Mouse (Mus musculus) G1E (cell line): ENCODE measurements around the gene Aagab. TPM values are rescaled to one million over a fixed set of nuclear protein-coding genes. Genes with fewer than 3 reads are reported as not detected.

Experiments used
- ATAC-seq: 2 replicates; pipeline ENCODE4 v1.8.0; 2016; ENCODE audit warnings: mild to moderate bottlenecking; ENCODE audit not compliant: insufficient number of reproducible peaks, poor library complexity, low FRiP score, severe bottlenecking; ENCODE audit errors: extremely low read depth
- DNase-seq: peaks from one replicate; pipeline ENCODE4 v3.0.0; 2012; ENCODE audit warnings: low spot score
- H3K27me3 ChIP-seq: 2 replicates; pipeline ENCODE4 v1.6.1; 2012; ENCODE audit warnings: mild to moderate bottlenecking, low read length, inconsistent platforms; ENCODE audit not compliant: insufficient read depth
- H3K36me3 ChIP-seq: replicated peaks from 2 replicates; pipeline ENCODE3; 2012; ENCODE audit warnings: mild to moderate bottlenecking, inconsistent platforms
- H3K4me1 ChIP-seq: 2 replicates; pipeline ENCODE4 v1.6.1; 2012; ENCODE audit warnings: low read depth, low read length, inconsistent platforms, mixed read lengths; ENCODE audit not compliant: insufficient read depth
- H3K4me3 ChIP-seq: 2 replicates; pipeline ENCODE4 v1.5.1; 2012; ENCODE audit warnings: low read depth, mild to moderate bottlenecking, inconsistent platforms, low read length, moderate library complexity, mixed read lengths
- H3K9me3 ChIP-seq: replicated peaks from 2 replicates; pipeline ENCODE4 v1.6.1; 2012; ENCODE audit warnings: inconsistent platforms
- CTCF ChIP-seq: IDR thresholded peaks from 2 replicates; pipeline ENCODE4 v1.5.1; 2012; ENCODE audit warnings: low read depth, low read length, inconsistent platforms, mixed read lengths
- GATA1 ChIP-seq: IDR thresholded peaks from 2 replicates; pipeline ENCODE4 v1.6.1; 2012; ENCODE audit warnings: borderline replicate concordance, low read length, inconsistent platforms, mixed read lengths
- GATA2 ChIP-seq: IDR thresholded peaks from 2 replicates; pipeline ENCODE4 v1.6.1; 2012; ENCODE audit warnings: low read depth, low read length, inconsistent platforms, borderline replicate concordance
- POLR2AphosphoS5 ChIP-seq: IDR thresholded peaks from 2 replicates; pipeline ENCODE4 v1.6.1; 2012; ENCODE audit warnings: low read depth, low read length, inconsistent platforms; ENCODE audit not compliant: insufficient replicate concordance
- TAL1 ChIP-seq: conservative IDR thresholded peaks from 2 replicates; pipeline ENCODE4 v1.6.1; 2012; ENCODE audit warnings: low read depth, low read length, inconsistent platforms, mixed read lengths
- polyA plus RNA-seq: library from polyadenylated mRNA; stranded (reverse); fragments of >175 nt; gene quantifications from 2 replicates; pipeline ENCODE4 v1.2.3, GENCODE M21; 2012
- total RNA-seq, 2 experiments: library from RNA; stranded (forward) in 1 of 2; stranded (reverse) in 1 of 2; fragments of 200-1000 nt in 1 of 2; fragments of >200 nt in 1 of 2; fragmentation: Nextera tagmentation in 1 of 2; gene quantifications; 2 replicates each; pipeline ENCODE4 v1.2.3; 2014 to 2017

Gene Aagab
- total and polyA plus RNA-seq, 3 experiments = 5.0 to 27.5 (median 16.9) TPM

DNA sequence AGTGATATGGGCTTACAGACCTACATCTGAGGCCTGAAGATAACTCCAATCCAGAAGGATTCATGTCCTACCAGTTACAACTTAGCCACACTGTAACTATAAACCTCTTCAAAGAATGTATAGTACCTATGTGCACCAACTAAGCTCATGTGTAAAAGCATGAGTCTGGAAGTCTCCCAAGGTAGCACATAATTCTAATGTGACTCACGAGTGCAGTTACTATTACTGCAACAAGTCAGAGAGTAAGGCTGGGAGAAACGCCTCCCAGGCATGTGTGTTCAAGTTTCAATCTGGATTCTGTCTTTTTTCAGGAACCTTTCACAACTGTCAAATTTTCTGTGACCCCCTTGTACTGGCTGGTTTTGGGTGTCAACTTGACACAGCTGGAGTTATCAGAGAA lies 22.4 kb upstream of the Aagab start:
- ATAC-seq (no peak), DNase-seq (no peak)
- H3K27me3 ChIP-seq = peaks cover 30% of the 10 kb centered on the region
- H3K4me3 ChIP-seq = no peak overlapping the region
- no peaks in the 10 kb centered on the region for H3K9me3 ChIP-seq
- TF ChIP-seq GATA1 (no peak), POLR2AphosphoS5 (no peak), CTCF (no peak), TAL1 (no peak), GATA2 (no peak)
- no peaks in the 10 kb centered on the region for H3K4me1 ChIP-seq
- H3K36me3 ChIP-seq = no peaks in the 10 kb centered on the region

DNA sequence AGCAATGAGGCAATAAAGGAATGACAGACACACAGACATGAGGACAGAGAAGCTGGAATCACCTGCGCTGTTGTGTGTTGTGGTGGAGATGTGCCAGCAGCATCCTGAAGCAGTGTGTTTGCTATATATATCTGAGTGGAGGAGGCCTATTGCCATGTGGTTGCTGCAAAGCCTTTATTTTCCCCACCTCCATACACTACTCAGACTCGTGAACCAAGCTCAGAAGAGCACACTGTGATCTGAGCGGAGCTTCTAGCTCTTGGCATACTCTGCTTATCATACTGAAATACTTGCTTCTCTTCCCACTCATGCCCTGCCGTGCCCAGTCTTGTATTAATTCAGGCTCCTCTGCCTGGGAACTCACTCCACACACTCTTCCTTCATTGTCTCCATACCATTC lies 20.7 kb upstream of the Aagab start:
- Histone ChIP-seq H3K36me3 (no peaks in the 10 kb centered on the region), H3K4me1 (no peaks in the 10 kb centered on the region), H3K9me3 (no peaks in the 10 kb centered on the region), H3K4me3 (no peak overlapping the region), H3K27me3 (peaks cover 32% of the 10 kb centered on the region)
- ATAC-seq (no peak), DNase-seq (no peak)
- TF ChIP-seq GATA2 (no peak), TAL1 (no peak), GATA1 (no peak), CTCF (no peak), POLR2AphosphoS5 (no peak)

DNA sequence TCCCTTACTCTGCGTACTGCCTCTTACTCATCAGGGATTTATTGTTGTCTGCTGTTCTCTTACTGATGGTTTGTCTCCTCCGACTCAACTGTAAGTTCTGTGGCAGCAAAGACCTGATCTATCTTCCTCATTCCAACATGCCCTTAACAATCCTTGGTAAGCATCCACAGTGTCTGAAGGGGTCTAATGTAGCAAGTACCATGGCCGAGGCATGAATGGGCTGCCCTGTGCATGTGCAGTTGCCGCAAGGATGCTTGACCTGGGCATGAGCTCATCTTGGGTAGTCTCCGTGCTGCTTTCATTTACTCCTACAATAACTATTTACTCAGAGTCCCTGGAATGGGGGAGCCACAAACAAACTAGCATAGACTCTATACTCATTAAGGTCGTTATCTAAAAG lies 17.2 kb upstream of the Aagab start:
- Histone ChIP-seq H3K4me1 (no peaks in the 10 kb centered on the region), H3K27me3 (peaks cover 25% of the 10 kb centered on the region), H3K9me3 (no peaks in the 10 kb centered on the region), H3K4me3 (no peak overlapping the region), H3K36me3 (no peaks in the 10 kb centered on the region)
- ATAC-seq (no peak), DNase-seq (no peak)
- TF ChIP-seq GATA2 (no peak), CTCF (no peak), POLR2AphosphoS5 (no peak), GATA1 (no peak), TAL1 (no peak)

DNA sequence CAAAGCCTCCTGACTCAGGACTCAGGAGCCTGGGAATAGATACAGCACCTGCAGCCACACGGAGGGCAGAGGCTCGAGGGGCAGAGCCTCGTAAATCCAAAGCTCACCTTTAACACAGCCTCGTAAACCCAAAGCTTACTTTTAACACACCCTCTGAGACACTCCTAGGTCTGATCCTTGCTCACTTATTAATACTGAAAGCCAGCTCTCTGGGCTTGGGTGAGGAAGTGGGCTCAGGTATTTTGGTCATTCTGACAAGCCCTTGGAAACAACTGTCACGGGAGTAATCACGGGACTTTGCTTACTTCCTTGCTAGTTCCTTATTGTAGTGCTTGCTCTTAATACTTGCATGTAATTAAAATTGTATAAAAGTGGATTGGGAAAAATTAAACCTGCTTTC lies 13.3 kb upstream of the Aagab start:
- no peaks in the 10 kb centered on the region for H3K36me3 ChIP-seq

DNA sequence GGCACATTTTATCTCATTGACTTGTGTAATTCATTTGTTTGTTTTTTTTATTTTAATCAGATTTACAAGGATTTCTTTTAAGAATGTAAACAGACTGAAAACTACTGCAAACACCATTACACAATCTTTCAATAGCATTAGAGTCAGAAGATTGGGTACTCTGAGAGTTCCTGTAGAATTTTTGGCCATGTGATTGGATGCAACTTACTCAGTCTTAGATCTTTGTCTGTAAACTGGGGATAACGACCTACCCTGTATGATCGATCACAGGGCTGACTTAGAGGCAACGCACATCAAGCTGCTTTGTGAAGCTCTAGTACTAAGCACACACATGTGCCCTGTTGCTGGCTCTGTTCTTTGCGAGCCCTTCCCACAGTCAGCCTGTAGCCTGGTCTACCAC lies 11.9 kb upstream of the Aagab start:
- Histone ChIP-seq H3K4me3 (no peak overlapping the region), H3K4me1 (peaks cover 3% of the 10 kb centered on the region; the same call in 1 of the 2 replicates), H3K27me3 (peaks cover 26% of the 10 kb centered on the region), H3K36me3 (no peaks in the 10 kb centered on the region), H3K9me3 (no peaks in the 10 kb centered on the region)
- TF ChIP-seq GATA2 = no peak
- TF ChIP-seq CTCF = no peak
- no peak for TF ChIP-seq GATA1
- TF ChIP-seq TAL1 = no peak
- no peak for TF ChIP-seq POLR2AphosphoS5
- ATAC-seq = no peak
- no peak for DNase-seq

More for the DNA sequence above, 13.3 kb upstream of the Aagab start:
- Histone ChIP-seq H3K4me1 (peaks cover 3% of the 10 kb centered on the region; the same call in 1 of the 2 replicates), H3K27me3 (peaks cover 22% of the 10 kb centered on the region), H3K4me3 (no peak overlapping the region), H3K9me3 (no peaks in the 10 kb centered on the region)
- TF ChIP-seq CTCF (no peak), TAL1 (no peak), GATA2 (no peak), POLR2AphosphoS5 (no peak), GATA1 (no peak)
- no peak for DNase-seq
- no peak for ATAC-seq

DNA sequence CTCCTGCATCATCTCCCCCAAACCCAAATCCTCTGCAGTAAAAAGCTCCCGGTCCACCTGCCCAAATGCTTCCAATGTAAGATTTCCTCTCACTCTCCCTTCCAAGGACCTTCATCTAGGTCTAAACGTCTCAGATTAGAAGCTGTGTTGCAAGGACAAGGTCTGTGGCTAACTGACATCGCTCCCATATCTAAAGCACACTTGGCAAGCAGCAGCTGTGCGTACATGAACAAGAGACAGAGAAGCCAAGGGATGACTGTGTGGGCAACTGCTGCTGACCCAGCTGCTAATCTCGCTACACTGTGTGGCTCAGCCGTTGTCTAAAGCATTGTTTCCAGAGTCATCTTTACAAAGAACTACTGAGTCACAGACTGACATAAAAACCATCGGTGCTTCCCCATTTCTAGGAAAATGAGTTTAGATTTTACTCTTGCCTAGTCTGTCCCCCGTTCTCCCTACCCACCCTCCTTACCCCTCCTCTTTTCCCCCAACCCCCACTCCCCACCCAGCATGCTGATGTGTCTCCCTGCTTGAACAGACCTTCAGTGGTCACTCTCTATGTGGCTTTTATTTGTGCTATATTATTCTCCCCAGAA lies 10.7 kb upstream of the Aagab start:
- no peaks in the 10 kb centered on the region for H3K36me3 ChIP-seq
- peaks cover 34% of the 10 kb centered on the region for H3K27me3 ChIP-seq
- no peaks in the 10 kb centered on the region for H3K9me3 ChIP-seq
- H3K4me1 ChIP-seq = peaks cover 3% of the 10 kb centered on the region; the same call in 1 of the 2 replicates
- DNase-seq = no peak
- ATAC-seq = no peak
- H3K4me3 ChIP-seq = no peak overlapping the region
- TF ChIP-seq GATA1 = no peak
- TF ChIP-seq POLR2AphosphoS5 = no peak
- no peak for TF ChIP-seq TAL1
- TF ChIP-seq GATA2 = no peak
- TF ChIP-seq CTCF = no peak
